Mouse (Mus musculus) MEL (cell line): ENCODE data around the gene Gatc. TPM values are rescaled to one million over a fixed set of nuclear protein-coding genes. Genes with fewer than 3 reads are reported as not detected.
A peak's percentile ranks its signal among the peaks of the same experiment; 100 is the strongest.

ENCODE experiments used
- DNase-seq: peaks from one replicate; pipeline ENCODE4 v3.0.0; 2011; ENCODE audit warnings: low read depth, low spot score
- H3K27ac ChIP-seq: 2 replicates; pipeline ENCODE4 v1.5.1; 2012; ENCODE audit warnings: low read depth, mild to moderate bottlenecking, control low read depth, low read length, moderate library complexity; ENCODE audit not compliant: control insufficient read depth
- H3K27me3 ChIP-seq, 2 experiments: fragments of 150-350 bp in 1 of 2; sonication (generic) in 1 of 2; 2 replicates each; pipeline ENCODE4 v1.6.1; 2012; ENCODE audit warnings: low read length in 2 of 2, mild to moderate bottlenecking in 2 of 2, improper control_type of control experiment in 1 of 2, moderate library complexity in 1 of 2; ENCODE audit not compliant: insufficient read depth in 2 of 2, control insufficient read depth in 1 of 2
- H3K36me3 ChIP-seq, 2 experiments: 2 replicates each; pipeline ENCODE4 v1.6.1; 2012 to 2014; ENCODE audit warnings: low read length in 2 of 2, improper control_type of control experiment in 1 of 2, inconsistent platforms in 1 of 2, mild to moderate bottlenecking in 1 of 2; ENCODE audit not compliant: insufficient read depth in 2 of 2, control insufficient read depth in 1 of 2
- H3K4me1 ChIP-seq, 2 experiments: fragments of 150-350 bp in 1 of 2; sonication (generic) in 1 of 2; 2 replicates each; pipeline ENCODE4 v1.6.1; 2012; ENCODE audit warnings: low read length in 2 of 2, improper control_type of control experiment in 1 of 2, mild to moderate bottlenecking in 1 of 2; ENCODE audit not compliant: insufficient read depth in 2 of 2, control insufficient read depth in 1 of 2
- H3K4me3 ChIP-seq, 2 experiments: fragments of 150-350 bp in 1 of 2; sonication (generic) in 1 of 2; 2 replicates each; pipeline ENCODE4 v1.5.1; 2012; ENCODE audit warnings: low read depth in 2 of 2, low read length in 2 of 2, mild to moderate bottlenecking in 2 of 2, moderate library complexity in 2 of 2, control low read depth in 1 of 2, improper control_type of control experiment in 1 of 2; ENCODE audit not compliant: control insufficient read depth in 1 of 2, insufficient read depth in 1 of 2
- H3K79me2 ChIP-seq: 2 replicates; pipeline ENCODE4 v1.6.1; 2012; ENCODE audit warnings: mild to moderate bottlenecking, low read length, moderate library complexity; ENCODE audit not compliant: control insufficient read depth, poor library complexity, insufficient read depth
- H3K9ac ChIP-seq: 2 replicates; pipeline ENCODE4 v1.6.1; 2012; ENCODE audit warnings: low read depth, mild to moderate bottlenecking, control low read depth, low read length, moderate library complexity; ENCODE audit not compliant: control insufficient read depth, poor library complexity, severe bottlenecking
- H3K9me3 ChIP-seq: fragments of 150-350 bp; sonication (generic); replicated peaks from 2 replicates; pipeline ENCODE4 v1.6.1; 2012; ENCODE audit warnings: mild to moderate bottlenecking, low read length, improper control_type of control experiment, moderate library complexity; ENCODE audit not compliant: insufficient read depth
- BHLHE40 ChIP-seq: IDR thresholded peaks from 2 replicates; pipeline ENCODE4 v1.6.1; 2012; ENCODE audit warnings: low read depth, mild to moderate bottlenecking, inconsistent platforms, low read length, improper control_type of control experiment, borderline replicate concordance
- CHD2 ChIP-seq: IDR thresholded peaks from 2 replicates; pipeline ENCODE4 v1.6.1; 2011; ENCODE audit warnings: low read length, improper control_type of control experiment
- E2F4 ChIP-seq: IDR thresholded peaks from 2 replicates; pipeline ENCODE4 v1.6.1; 2011; ENCODE audit warnings: low read depth, low read length, improper control_type of control experiment, borderline replicate concordance
- EP300 ChIP-seq, 2 experiments: IDR thresholded peaks; 2 replicates each; pipeline ENCODE4 v1.6.1; 2011; ENCODE audit warnings: improper control_type of control experiment in 2 of 2, low read length in 2 of 2, low read depth in 1 of 2, mild to moderate bottlenecking in 1 of 2
- GABPA ChIP-seq: IDR thresholded peaks from 2 replicates; pipeline ENCODE4 v1.6.1; 2012; ENCODE audit warnings: low read depth, mild to moderate bottlenecking, inconsistent platforms, low read length, improper control_type of control experiment, moderate library complexity
- GATA1 ChIP-seq: IDR thresholded peaks from 2 replicates; pipeline ENCODE4 v1.6.1; 2011; ENCODE audit warnings: low read depth, low read length, improper control_type of control experiment
- HCFC1 ChIP-seq: IDR thresholded peaks from 2 replicates; pipeline ENCODE4 v1.6.1; 2012; ENCODE audit warnings: low read depth, mild to moderate bottlenecking, inconsistent platforms, low read length, improper control_type of control experiment, moderate library complexity
- MAFK ChIP-seq: IDR thresholded peaks from 2 replicates; pipeline ENCODE4 v1.6.1; 2011; ENCODE audit warnings: low read depth, mild to moderate bottlenecking, low read length, improper control_type of control experiment, borderline replicate concordance
- MEF2A ChIP-seq: IDR thresholded peaks from 2 replicates; pipeline ENCODE4 v1.6.1; 2014; ENCODE audit warnings: low read depth, mild to moderate bottlenecking, inconsistent platforms, low read length, improper control_type of control experiment; ENCODE audit not compliant: poor library complexity, insufficient replicate concordance, severe bottlenecking; ENCODE audit errors: extremely low read depth
- MXI1 ChIP-seq: IDR thresholded peaks from 2 replicates; pipeline ENCODE4 v1.6.1; 2011; ENCODE audit warnings: mild to moderate bottlenecking, low read depth, low read length, improper control_type of control experiment
- MYB ChIP-seq: IDR thresholded peaks from 2 replicates; pipeline ENCODE4 v1.6.1; 2011; ENCODE audit warnings: mild to moderate bottlenecking, low read depth, low read length, improper control_type of control experiment
- NELFE ChIP-seq: IDR thresholded peaks from 2 replicates; pipeline ENCODE4 v1.6.1; 2011; ENCODE audit warnings: low read depth, low read length, improper control_type of control experiment
- NRF1 ChIP-seq: IDR thresholded peaks from 2 replicates; pipeline ENCODE4 v1.6.1; 2014; ENCODE audit warnings: low read depth, mild to moderate bottlenecking, inconsistent platforms, low read length, improper control_type of control experiment, moderate library complexity; ENCODE audit not compliant: poor library complexity, insufficient read depth, severe bottlenecking
- RCOR1 ChIP-seq: IDR thresholded peaks from 2 replicates; pipeline ENCODE4 v1.6.1; 2012; ENCODE audit warnings: low read depth, mild to moderate bottlenecking, inconsistent platforms, low read length, improper control_type of control experiment
- TBP ChIP-seq: IDR thresholded peaks from 2 replicates; pipeline ENCODE4 v1.8.0; 2011; ENCODE audit warnings: low read depth, low read length, improper control_type of control experiment
- UBTF ChIP-seq: IDR thresholded peaks from 2 replicates; pipeline ENCODE4 v1.6.1; 2012; ENCODE audit warnings: low read depth, mild to moderate bottlenecking, inconsistent platforms, low read length, improper control_type of control experiment, moderate library complexity, borderline replicate concordance; ENCODE audit not compliant: insufficient read depth
- USF2 ChIP-seq, 2 experiments: IDR thresholded peaks; 2 replicates each; pipeline ENCODE4 v1.6.1; 2011 to 2012; ENCODE audit warnings: improper control_type of control experiment in 2 of 2, low read length in 2 of 2, borderline replicate concordance in 1 of 2, inconsistent platforms in 1 of 2, low read depth in 1 of 2, mild to moderate bottlenecking in 1 of 2; ENCODE audit not compliant: insufficient read depth in 1 of 2
- ZMIZ1 ChIP-seq: IDR thresholded peaks from 2 replicates; pipeline ENCODE4 v1.6.1; 2012; ENCODE audit warnings: low read depth, mild to moderate bottlenecking, inconsistent platforms, low read length, improper control_type of control experiment, moderate library complexity
- ZNF384 ChIP-seq: IDR thresholded peaks from 2 replicates; pipeline ENCODE4 v1.6.1; 2012; ENCODE audit warnings: low read depth, mild to moderate bottlenecking, inconsistent platforms, low read length, improper control_type of control experiment
- polyA plus RNA-seq, 2 experiments: library from polyadenylated mRNA; stranded (reverse) in 1 of 2; unstranded in 1 of 2; fragments of >175 nt in 1 of 2; fragments of >200 nt in 1 of 2; gene quantifications; 2 replicates each; pipeline versions ENCODE4 v1.2.1 to v1.2.4; 2012; ENCODE audit warnings: low replicate concordance in 2 of 2, low read depth in 1 of 2; ENCODE audit not compliant: insufficient read length in 2 of 2, insufficient read depth in 1 of 2, missing spikeins in 1 of 2
- total RNA-seq: library from RNA; depleted of rRNA; stranded (reverse); fragments of 300-350 nt; gene quantifications from 2 replicates; pipeline ENCODE4 v1.2.3, GENCODE M21; 2012

Gene Gatc
- total and polyA plus RNA-seq, 3 experiments = 6.5 to 32.2 TPM; not detected in 1

- TF ChIP-seq E2F4 (peak; percentile 56; the same call in 1 of the 2 replicates), MXI1 (peak; percentile 78), RCOR1 (0 out of 2 replicates have a peak, but pooled peaks have one; percentile 27), UBTF (no peak), NELFE (peak; percentile 60), BHLHE40 (no peak), NRF1 (no peak), CHD2 (no peak; the same call in 1 of the 2 replicates), ZNF384 (peak; percentile 5; the same call in 1 of the 2 replicates), HCFC1 (peak; percentile 56), MYB (peak; percentile 10; the same call in 1 of the 2 replicates), MEF2A (no peak), GATA1 (peak; percentile 82), ZMIZ1 (peak; percentile 23; the same call in 1 of the 2 replicates), MAFK (peak; percentile 98), GABPA (peak; percentile 88)
Observed at GRCm38 (mm10) chr5:115312816-115313667, 27.9 kb downstream of the Gatc start (continued).

- no peaks in the 10 kb centered on the region for H3K9me3 ChIP-seq
- H3K4me3 ChIP-seq = peak overlapping the region; percentile 28 to 40
- DNase-seq = no peak
- H3K4me1 ChIP-seq = peaks cover 6 to 30% of the 10 kb centered on the region in 2 experiments
- peaks cover 0 to 26% of the 10 kb centered on the region in 2 experiments; a peak in 2 of 4 replicates for H3K36me3 ChIP-seq
- H3K27me3 ChIP-seq = no peaks in the 10 kb centered on the region
- no peaks in the 10 kb centered on the region for H3K79me2 ChIP-seq
- H3K9ac ChIP-seq = peak overlapping the region; percentile 65
- TF ChIP-seq GATA1 (peak; percentile 60; the same call in 1 of the 2 replicates), TBP (peak; percentile 10), USF2 (IDR thresholded peaks at IDR 0.05; ENCODE audit: borderline replicate concordance in 1 of 2, insufficient read depth in 1 of 2, low read depth in 1 of 2, low read length in 2 of 2) (no peak), EP300 (IDR thresholded peaks at IDR 0.05; ENCODE audit: low read depth in 1 of 2, low read length in 2 of 2) (peak in 1 of 2 experiments; percentile 7; a peak in 1 of 4 replicates)
- H3K27ac ChIP-seq = peak overlapping the region; percentile 97
Observed at GRCm38 (mm10) chr5:115312354-115312753, 28.6 kb downstream of the Gatc start.
